Mouse (Mus musculus): ENCODE measurements at regions not wholly inside any gene's neighbourhood (a gene's known extent, or its start where the extent isn't known, plus 50 kb on each side); places are given as distances from the start of the nearest gene placed in this dataset.

DNA sequence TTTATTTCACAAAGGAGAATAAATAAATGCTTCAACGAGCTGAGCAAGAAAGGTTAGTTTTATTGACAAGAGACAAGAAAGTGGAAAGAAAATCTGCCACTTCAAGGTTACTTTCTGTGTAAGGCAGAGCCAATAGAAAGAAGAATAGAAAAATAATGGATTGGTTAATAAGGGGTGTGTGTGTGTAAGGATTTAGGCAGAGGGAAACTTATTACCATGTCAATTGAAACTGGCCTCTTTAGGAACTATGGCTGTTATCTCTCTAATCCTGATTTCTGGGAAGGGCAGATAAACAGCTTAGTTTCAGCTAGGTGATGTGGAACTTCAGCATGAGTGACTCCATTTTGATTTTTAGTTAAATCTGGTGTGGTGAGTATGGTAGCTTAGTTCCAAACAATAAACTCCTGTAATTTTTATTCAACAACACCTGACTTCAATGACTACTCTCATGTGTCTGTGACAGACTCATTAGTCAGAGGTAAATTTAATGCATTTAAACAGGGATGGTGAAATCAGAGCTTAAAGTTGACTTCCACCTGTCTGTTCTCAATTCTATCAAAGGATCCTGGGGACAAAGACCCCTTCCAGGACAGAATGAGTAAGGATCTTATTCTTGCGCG is 197.2 kb upstream of the Cobl start:
- ATAC-seq (replicated peaks; ENCODE audit: low FRiP score) = no peak
- no peaks in the 10 kb centered on the region for H3K36me3 ChIP-seq
- H3K9me3 ChIP-seq (replicated peaks) = no peaks in the 10 kb centered on the region
- 88% methylated on average over 3 of the region's 3 CpGs for WGBS
- H3K4me1 ChIP-seq = no peaks in the 10 kb centered on the region
- no peak overlapping the region for H3K4me2 ChIP-seq
- no peak overlapping the region for H3K9ac ChIP-seq
- H3K4me3 ChIP-seq (replicated peaks) = no peak overlapping the region
- H3K27me3 ChIP-seq = no peaks in the 10 kb centered on the region
- no peak overlapping the region for H3K27ac ChIP-seq

GRCm38 (mm10) chr11:12658847-12659246 is 194.1 kb upstream of the Cobl start:
- Histone ChIP-seq H3K4me2 (no peak overlapping the region), H3K27ac (no peak overlapping the region), H3K9me3 (replicated peaks) (no peaks in the 10 kb centered on the region), H3K4me1 (no peaks in the 10 kb centered on the region), H3K36me3 (no peaks in the 10 kb centered on the region), H3K27me3 (no peaks in the 10 kb centered on the region), H3K9ac (no peak overlapping the region), H3K4me3 (replicated peaks) (no peak overlapping the region)
- ATAC-seq (replicated peaks; ENCODE audit: low FRiP score) = no peak

DNA sequence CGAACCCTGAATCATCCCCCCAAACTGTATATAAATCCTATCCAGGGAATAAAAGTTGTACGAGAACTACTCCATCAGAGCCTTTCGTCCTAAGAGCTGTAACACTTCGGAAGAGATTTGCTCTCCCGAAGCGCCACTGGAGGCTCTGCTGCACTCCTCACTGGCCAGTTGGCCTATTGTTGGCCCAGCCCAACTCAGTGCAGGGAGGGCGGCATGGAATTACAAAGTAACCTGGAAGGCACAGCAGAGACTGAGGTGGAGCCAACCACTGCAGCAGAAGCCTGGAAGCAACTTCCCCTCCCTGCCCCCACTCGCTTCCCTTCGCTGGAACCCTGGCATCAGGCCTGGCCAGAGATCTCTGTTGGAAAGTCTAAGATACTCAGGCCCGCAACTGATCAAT is 191.7 kb upstream of the Cobl start:
- 39% methylated on average over 10 of the region's 10 CpGs for WGBS
- no peak overlapping the region for H3K4me3 ChIP-seq (replicated peaks)
- no peaks in the 10 kb centered on the region for H3K9me3 ChIP-seq (replicated peaks)
- peak; percentile 69 for ATAC-seq (replicated peaks; ENCODE audit: low FRiP score)
- H3K27ac ChIP-seq = no peak overlapping the region
- no peaks in the 10 kb centered on the region for H3K4me1 ChIP-seq
- no peaks in the 10 kb centered on the region for H3K36me3 ChIP-seq
- no peaks in the 10 kb centered on the region for H3K27me3 ChIP-seq
- no peak overlapping the region for H3K4me2 ChIP-seq
- no peak overlapping the region for H3K9ac ChIP-seq

Measured in kidney, embryonic 15.5 days (tissue).